Mouse (Mus musculus): ENCODE results near the gene Foxm1. TPM values are rescaled to one million over a fixed set of nuclear protein-coding genes. Genes with fewer than 3 reads are reported as not detected.

The Foxm1 gene
- polyA plus RNA-seq, 1 experiment from 2014 or later: 61.0 TPM

GRCm38 (mm10) chr6:128355201-128355681, 7.5 kb upstream of the Foxm1 start:
- Histone ChIP-seq H3K4me1 (peaks cover 23% of the 10 kb centered on the region), H3K36me3 (peaks cover 32% of the 10 kb centered on the region), H3K9ac (replicated peaks) (peak overlapping the region; percentile 78), H3K27ac (replicated peaks) (peak overlapping the region; percentile 86), H3K9me3 (no peaks in the 10 kb centered on the region), H3K4me2 (replicated peaks) (peak overlapping the region; percentile 69), H3K4me3 (peak overlapping the region; percentile 81), H3K27me3 (no peaks in the 10 kb centered on the region)
- under 1% methylated on average over 28 of the region's 28 CpGs for WGBS
- peak; percentile 73 for ATAC-seq (ENCODE audit: low FRiP score, low read depth)

DNA sequence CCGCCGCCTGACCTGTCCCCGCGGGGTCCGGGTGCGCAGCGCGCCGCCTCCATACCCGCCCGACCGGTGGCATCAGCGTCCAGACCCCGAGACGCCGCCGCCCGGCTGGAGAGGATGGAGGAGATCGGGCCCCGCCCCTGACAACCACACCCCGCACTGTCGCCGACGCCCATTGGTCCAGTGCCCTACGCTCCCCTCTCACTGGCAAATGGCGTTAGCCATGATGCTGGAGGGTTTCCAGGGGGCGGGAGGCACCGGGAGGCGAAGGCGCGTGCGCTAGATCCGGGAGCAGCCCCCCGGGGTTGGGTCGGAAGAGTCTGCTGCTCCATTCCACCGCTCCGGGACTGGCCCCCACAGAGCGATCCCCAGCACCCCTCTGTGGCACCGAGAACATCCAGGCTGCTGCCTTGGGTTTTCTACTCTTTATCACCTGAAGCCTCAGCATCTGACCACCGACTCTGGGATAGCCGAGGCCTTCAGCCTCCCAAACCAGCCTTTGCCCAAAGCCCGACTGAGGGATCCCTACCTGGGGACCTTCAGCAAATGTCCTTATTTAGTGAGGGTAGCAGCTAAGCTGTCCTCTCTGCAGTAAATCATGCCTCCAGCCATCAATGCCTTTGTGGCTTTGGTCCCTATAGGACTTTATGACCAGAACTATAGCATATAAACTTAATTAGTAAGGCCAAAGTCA, 6.9 kb upstream of the Foxm1 start, which contains the start of gene Tulp3:
TSS of gene Tulp3 (minus strand) at position 126 of the 691 bp plus-strand sequence.
- peak; percentile 99 for ATAC-seq (ENCODE audit: low FRiP score, low read depth)
- H3K27ac ChIP-seq (replicated peaks): peak within 1 kb of the TSS; percentile 86
- WGBS: under 1% methylated on average over 25 of the region's 42 CpGs

GRCm38 (mm10) chr6:128358999-128359398, 3.8 kb upstream of the Foxm1 start:
- Histone ChIP-seq H3K4me3 (no peak overlapping the region), H3K27me3 (no peaks in the 10 kb centered on the region), H3K9ac (replicated peaks) (no peak overlapping the region), H3K36me3 (peaks cover 23% of the 10 kb centered on the region), H3K4me1 (peaks cover 43% of the 10 kb centered on the region), H3K4me2 (replicated peaks) (no peak overlapping the region), H3K9me3 (no peaks in the 10 kb centered on the region), H3K27ac (replicated peaks) (no peak overlapping the region)
- 24% methylated on average over 2 of the region's 2 CpGs for WGBS
- no peak for ATAC-seq (ENCODE audit: low FRiP score, low read depth)

More for the DNA sequence above, 6.9 kb upstream of the Foxm1 start, which contains the start of gene Tulp3:
- Histone ChIP-seq H3K27me3 (no peaks in the 10 kb centered on the region), H3K4me1 (peaks cover 29% of the 10 kb centered on the region), H3K9ac (replicated peaks) (peak within 1 kb of the TSS; percentile 78), H3K9me3 (no peaks in the 10 kb centered on the region), H3K4me3 (peak within 1 kb of the TSS; percentile 81), H3K4me2 (replicated peaks) (peak within 1 kb of the TSS; percentile 69), H3K36me3 (peaks cover 26% of the 10 kb centered on the region)

DNA sequence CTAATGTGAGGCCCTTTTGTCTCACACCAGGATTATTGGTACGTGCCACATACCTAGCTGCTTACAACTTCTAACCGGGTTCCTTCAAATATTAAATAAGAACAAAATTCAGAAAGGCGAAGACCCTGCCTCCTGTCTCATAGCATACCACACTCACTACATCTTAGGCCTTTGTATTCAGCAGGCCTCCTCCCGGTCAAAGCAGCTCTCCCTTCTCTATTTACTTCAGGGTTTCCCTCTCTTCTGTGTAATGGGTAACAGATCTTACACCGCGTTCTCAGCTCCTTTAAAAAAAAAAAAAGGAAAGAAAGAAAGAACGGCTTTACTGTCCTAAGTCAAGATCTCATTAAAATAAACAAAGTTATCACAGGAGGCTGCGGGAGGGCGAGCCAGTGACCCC, 866 bp upstream of the Foxm1 start:
- Histone ChIP-seq H3K4me1 (peaks cover 41% of the 10 kb centered on the region), H3K9ac (replicated peaks) (peak overlapping the region; percentile 85), H3K9me3 (no peaks in the 10 kb centered on the region), H3K36me3 (peaks cover 32% of the 10 kb centered on the region), H3K4me2 (replicated peaks) (peak overlapping the region; percentile 91), H3K27ac (replicated peaks) (peak overlapping the region; percentile 93), H3K4me3 (peak overlapping the region; percentile 79), H3K27me3 (no peaks in the 10 kb centered on the region)
- WGBS: 15% methylated on average over 9 of the region's 9 CpGs
- ATAC-seq (ENCODE audit: low FRiP score, low read depth): no peak

- peak overlapping the region; percentile 85 for H3K9ac ChIP-seq (replicated peaks)
- no peak; the same call in 1 of the 2 replicates for ATAC-seq (ENCODE audit: low FRiP score, low read depth)
- peak overlapping the region; percentile 93 for H3K27ac ChIP-seq (replicated peaks)
- no peaks in the 10 kb centered on the region for H3K27me3 ChIP-seq
- 1% methylated on average over 32 of the region's 46 CpGs for WGBS
- H3K4me3 ChIP-seq: peak overlapping the region; percentile 79
- H3K4me1 ChIP-seq: peaks cover 41% of the 10 kb centered on the region
- peak overlapping the region; percentile 91 for H3K4me2 ChIP-seq (replicated peaks)
- no peaks in the 10 kb centered on the region for H3K9me3 ChIP-seq
- peaks cover 32% of the 10 kb centered on the region for H3K36me3 ChIP-seq
Measured at GRCm38 (mm10) chr6:128363007-128363825, 449 bp downstream of the Foxm1 start.

- Histone ChIP-seq H3K4me2 (replicated peaks) (peak overlapping the region; percentile 19), H3K27ac (replicated peaks) (no peak overlapping the region), H3K4me1 (peaks cover 40% of the 10 kb centered on the region), H3K36me3 (peaks cover 39% of the 10 kb centered on the region), H3K4me3 (no peak overlapping the region), H3K27me3 (no peaks in the 10 kb centered on the region), H3K9ac (replicated peaks) (no peak overlapping the region; the same call in 1 of the 2 replicates), H3K9me3 (no peaks in the 10 kb centered on the region)
- no peak for ATAC-seq (ENCODE audit: low FRiP score, low read depth)
- WGBS: 75% methylated on average over 6 of the region's 6 CpGs
Measured at GRCm38 (mm10) chr6:128364721-128365120, 2.0 kb downstream of the Foxm1 start.

DNA sequence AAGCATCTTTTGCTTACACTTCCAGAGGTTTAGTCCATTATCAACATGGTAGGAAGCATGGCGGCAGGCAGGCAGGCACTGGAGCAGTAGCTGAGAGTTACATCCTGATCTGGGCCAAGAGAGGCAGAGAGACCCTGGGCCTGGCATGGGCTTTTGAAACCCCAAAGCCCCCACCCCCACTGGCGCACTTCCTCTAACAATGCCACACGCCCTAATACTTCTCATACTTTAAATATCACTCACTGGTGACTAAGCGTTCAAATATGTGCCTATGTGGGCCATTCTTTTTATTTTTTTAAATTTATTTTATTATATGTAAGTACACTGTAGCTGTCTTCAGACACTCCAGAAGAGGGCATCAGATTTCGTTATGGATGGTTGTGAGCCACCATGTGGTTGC, 3.7 kb downstream of the Foxm1 start:
- peaks cover 24% of the 10 kb centered on the region for H3K4me1 ChIP-seq
- no peaks in the 10 kb centered on the region for H3K27me3 ChIP-seq
- 93% methylated on average over 5 of the region's 5 CpGs for WGBS
- no peak overlapping the region for H3K4me2 ChIP-seq (replicated peaks)
- H3K4me3 ChIP-seq: no peak overlapping the region
- ATAC-seq (ENCODE audit: low FRiP score, low read depth): no peak
- peaks cover 57% of the 10 kb centered on the region for H3K36me3 ChIP-seq
- no peak overlapping the region for H3K27ac ChIP-seq (replicated peaks)
- no peak overlapping the region for H3K9ac ChIP-seq (replicated peaks)
- no peaks in the 10 kb centered on the region for H3K9me3 ChIP-seq

DNA sequence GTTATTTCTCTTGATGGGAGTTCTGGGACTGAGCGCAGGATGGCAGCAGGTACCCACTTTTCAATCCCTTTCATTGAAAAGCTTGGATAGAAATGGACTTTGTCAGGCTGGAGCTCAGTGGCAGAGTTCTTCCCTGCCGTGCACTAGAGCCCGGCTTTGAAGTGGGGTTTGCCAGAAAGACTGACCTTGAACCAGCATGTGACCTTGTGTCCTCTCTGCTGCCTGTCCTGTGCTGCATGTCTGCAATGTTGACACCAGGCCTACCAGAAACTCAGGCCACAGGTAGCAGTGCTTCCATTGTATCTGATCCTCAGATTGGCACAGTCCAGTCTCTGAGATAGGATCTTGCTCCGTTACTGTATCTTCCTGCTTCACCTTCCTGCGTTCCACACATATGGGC, 7.3 kb downstream of the Foxm1 start:
- Histone ChIP-seq H3K27me3 (no peaks in the 10 kb centered on the region), H3K4me2 (replicated peaks) (no peak overlapping the region), H3K4me3 (no peak overlapping the region), H3K36me3 (peaks cover 89% of the 10 kb centered on the region), H3K27ac (replicated peaks) (no peak overlapping the region), H3K9me3 (no peaks in the 10 kb centered on the region), H3K4me1 (peaks cover 13% of the 10 kb centered on the region), H3K9ac (replicated peaks) (no peak overlapping the region)
- WGBS: 94% methylated on average over 5 of the region's 5 CpGs
- ATAC-seq (ENCODE audit: low FRiP score, low read depth): no peak

DNA sequence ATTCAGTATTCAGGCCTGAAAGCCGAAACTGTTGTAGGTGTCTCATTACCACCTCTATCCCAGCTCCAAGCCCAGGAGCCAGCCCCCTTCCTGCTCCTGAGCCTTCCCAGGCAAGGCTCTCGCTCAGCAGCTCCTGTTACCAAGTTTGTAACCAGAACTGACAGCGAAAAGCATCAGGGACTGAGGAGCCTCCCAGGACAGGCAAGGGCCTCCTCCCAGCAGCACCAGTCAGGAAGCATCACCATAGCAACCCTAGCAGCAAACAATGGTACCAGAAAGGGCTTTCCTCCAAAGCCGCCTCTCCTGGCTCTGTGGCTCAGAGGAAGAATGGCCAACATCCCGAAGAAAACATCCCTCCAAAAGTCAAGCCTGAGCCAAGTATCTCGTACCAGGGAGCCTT, 12.4 kb downstream of the Foxm1 start, which contains the start of the genes Tex52 and Gm44596:
TSS of gene Tex52 (plus strand) at position 265 of the 400 bp plus-strand sequence.
TSS of gene Gm44596 (plus strand) at position 312 of the 400 bp plus-strand sequence.
- Histone ChIP-seq H3K27me3 (no peaks in the 10 kb centered on the region), H3K4me2 (replicated peaks) (no peak within 1 kb of the TSS), H3K9me3 (no peaks in the 10 kb centered on the region), H3K27ac (replicated peaks) (peak within 1 kb of the TSS; percentile 50), H3K4me1 (peaks cover 14% of the 10 kb centered on the region), H3K36me3 (peaks cover 56% of the 10 kb centered on the region), H3K9ac (replicated peaks) (peak within 1 kb of the TSS; percentile 25), H3K4me3 (no peak within 1 kb of the TSS)
- ATAC-seq (ENCODE audit: low FRiP score, low read depth): peak; percentile 88
- 7% methylated on average over 6 of the region's 6 CpGs for WGBS

GRCm38 (mm10) chr6:128376371-128377085, 13.8 kb downstream of the Foxm1 start:
- no peak overlapping the region for H3K27ac ChIP-seq (replicated peaks)
- H3K9ac ChIP-seq (replicated peaks): no peak overlapping the region

DNA sequence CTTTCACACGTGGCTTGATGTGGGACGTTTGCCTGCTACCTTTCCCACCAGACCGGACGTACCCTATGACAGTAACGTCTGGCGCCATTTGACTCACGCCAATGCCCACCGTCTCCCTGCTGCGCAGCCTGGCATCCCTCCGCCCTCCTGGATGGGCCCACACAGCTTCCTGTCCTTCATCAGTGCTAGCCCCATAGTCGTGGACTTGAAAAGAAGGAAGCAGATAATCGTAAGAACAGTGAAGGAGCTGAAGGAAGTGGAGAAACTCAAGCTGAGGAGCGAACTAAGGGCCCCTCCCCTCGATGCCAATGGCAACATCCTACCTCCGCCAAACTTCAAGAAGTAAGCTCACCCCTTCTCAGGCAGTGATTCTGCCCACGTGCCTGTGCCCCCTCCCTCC, 16.9 kb downstream of the Foxm1 start:
- 86% methylated on average over 16 of the region's 16 CpGs for WGBS
- Histone ChIP-seq H3K27ac (replicated peaks) (no peak overlapping the region), H3K36me3 (peaks cover 12% of the 10 kb centered on the region; the same call in 1 of the 2 replicates), H3K4me2 (replicated peaks) (no peak overlapping the region), H3K27me3 (no peaks in the 10 kb centered on the region), H3K4me1 (peaks cover 7% of the 10 kb centered on the region), H3K4me3 (no peak overlapping the region), H3K9ac (replicated peaks) (no peak overlapping the region), H3K9me3 (no peaks in the 10 kb centered on the region)
- no peak for ATAC-seq (ENCODE audit: low FRiP score, low read depth)

More at GRCm38 (mm10) chr6:128376371-128377085, 13.8 kb downstream of the Foxm1 start:
- H3K4me2 ChIP-seq (replicated peaks): no peak overlapping the region
- WGBS: 90% methylated on average over 17 of the region's 17 CpGs
- peaks cover 43% of the 10 kb centered on the region for H3K36me3 ChIP-seq
- ATAC-seq (ENCODE audit: low FRiP score, low read depth): no peak
- H3K4me1 ChIP-seq: peaks cover 14% of the 10 kb centered on the region
- no peaks in the 10 kb centered on the region for H3K9me3 ChIP-seq
- no peaks in the 10 kb centered on the region for H3K27me3 ChIP-seq
- H3K4me3 ChIP-seq: no peak overlapping the region
